Mouse (Mus musculus): Measurements from ENCODE around the gene Gm42421. TPM values are rescaled to one million over a fixed set of nuclear protein-coding genes. Genes with fewer than 3 reads are reported as not detected.
A peak's percentile ranks its signal among the peaks of the same experiment; 100 is the strongest.

The Gm42421 gene
- polyA plus RNA-seq (2016; fragmentation: Nextera tagmentation; extraction: Ambion mirVana): 0.85 and 1.0 TPM in 2 replicates

- Histone ChIP-seq H3K36me3 (replicated peaks) (peaks cover 97% of the 10 kb centered on the region), H3K27ac (replicated peaks) (no peak within 1 kb of the TSS), H3K4me1 (peaks cover 6% of the 10 kb centered on the region), H3K4me3 (no peak within 1 kb of the TSS), H3K27me3 (replicated peaks; ENCODE audit: low read depth, poor library complexity, severe bottlenecking) (no peaks in the 10 kb centered on the region), H3K9me3 (no peaks in the 10 kb centered on the region)
- WGBS: 95% methylated on average over 8 of the region's 8 CpGs
- DNase-seq (ENCODE audit: low spot score): no peak
These were observed at the start of gene Gm42421 for GRCm38 (mm10) chr5:143927875-143928274. Gene Gm42421, plus strand, starts transcription at chr5:143928175.

- H3K4me1 ChIP-seq: no peaks in the 10 kb centered on the region
- H3K36me3 ChIP-seq (replicated peaks): peaks cover 99% of the 10 kb centered on the region
- no peak for DNase-seq (ENCODE audit: low spot score)
- H3K9me3 ChIP-seq: peaks cover 8% of the 10 kb centered on the region; the same call in 1 of the 2 replicates
- H3K27ac ChIP-seq (replicated peaks): no peak overlapping the region
- 95% methylated on average over 3 of the region's 3 CpGs for WGBS
- H3K4me3 ChIP-seq: no peak overlapping the region
- no peaks in the 10 kb centered on the region for H3K27me3 ChIP-seq (replicated peaks; ENCODE audit: low read depth, poor library complexity, severe bottlenecking)
These were observed 42.7 kb upstream of the Gm42421 start for GRCm38 (mm10) chr5:143885274-143885673.

DNA sequence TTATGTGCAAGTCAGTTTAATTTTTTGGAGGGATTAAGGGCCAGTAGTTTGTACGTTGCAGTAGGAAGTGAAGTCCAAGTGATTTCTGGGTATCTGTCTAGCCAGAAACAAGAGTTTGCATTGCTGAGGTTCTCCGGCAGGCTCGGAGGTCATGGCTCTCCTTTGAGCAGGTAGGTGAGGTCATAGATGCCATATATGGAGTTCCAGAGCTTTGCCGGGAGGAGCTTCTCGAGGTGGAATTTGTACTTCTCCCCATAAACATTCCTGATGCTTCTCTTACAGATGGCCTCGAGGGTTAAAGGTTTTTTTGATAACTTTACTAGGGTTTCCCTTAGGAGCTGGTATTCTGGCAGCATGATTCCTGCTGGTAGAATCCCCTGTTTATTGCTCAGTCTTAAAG lies 37.2 kb upstream of the Gm42421 start:
- peaks cover 4% of the 10 kb centered on the region; the same call in 1 of the 2 replicates for H3K9me3 ChIP-seq
- WGBS: 85% methylated on average over 6 of the region's 6 CpGs
- H3K4me1 ChIP-seq: no peaks in the 10 kb centered on the region
- no peak overlapping the region for H3K4me3 ChIP-seq
- H3K36me3 ChIP-seq (replicated peaks): peaks cover 94% of the 10 kb centered on the region
- no peak for DNase-seq (ENCODE audit: low spot score)
- no peak overlapping the region for H3K27ac ChIP-seq (replicated peaks)
- H3K27me3 ChIP-seq (replicated peaks; ENCODE audit: low read depth, poor library complexity, severe bottlenecking): no peaks in the 10 kb centered on the region

DNA sequence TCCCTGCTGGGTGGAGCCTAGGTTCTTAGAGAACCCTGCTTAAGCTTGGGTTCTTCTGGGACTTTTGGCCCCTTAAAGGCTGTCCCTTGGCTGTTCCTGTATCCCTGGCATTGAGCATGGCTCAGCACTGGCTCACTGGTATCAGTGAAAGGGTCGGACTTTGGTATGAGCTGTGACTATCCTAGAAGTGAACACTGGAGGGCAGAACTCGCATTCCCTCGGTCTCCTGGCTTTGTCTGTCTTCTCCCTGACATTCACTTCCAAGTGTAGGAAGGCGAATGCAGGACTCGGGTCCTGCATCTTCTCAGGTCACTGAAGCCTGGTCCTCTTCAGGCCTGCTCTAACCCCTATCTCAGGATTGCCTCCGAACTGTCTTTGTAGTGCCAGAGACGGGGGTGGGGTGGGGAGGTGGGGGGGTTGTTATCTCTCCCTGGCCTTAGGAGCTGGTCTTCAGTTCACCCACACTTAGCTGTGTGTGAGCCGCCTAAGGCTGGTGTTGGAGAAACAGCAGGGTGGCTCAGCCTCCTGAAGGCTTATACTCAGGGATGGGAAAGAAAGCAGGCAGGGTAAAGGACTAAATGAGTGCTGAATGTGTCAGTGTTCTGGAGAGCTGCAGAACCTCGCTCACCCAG lies 35.6 kb upstream of the Gm42421 start:
- Histone ChIP-seq H3K4me3 (no peak overlapping the region), H3K9me3 (no peaks in the 10 kb centered on the region), H3K27ac (replicated peaks) (no peak overlapping the region), H3K4me1 (no peaks in the 10 kb centered on the region), H3K27me3 (replicated peaks; ENCODE audit: low read depth, poor library complexity, severe bottlenecking) (no peaks in the 10 kb centered on the region), H3K36me3 (replicated peaks) (peaks cover 89% of the 10 kb centered on the region)
- DNase-seq (ENCODE audit: low spot score): no peak
- WGBS: 75% methylated on average over 9 of the region's 9 CpGs

DNA sequence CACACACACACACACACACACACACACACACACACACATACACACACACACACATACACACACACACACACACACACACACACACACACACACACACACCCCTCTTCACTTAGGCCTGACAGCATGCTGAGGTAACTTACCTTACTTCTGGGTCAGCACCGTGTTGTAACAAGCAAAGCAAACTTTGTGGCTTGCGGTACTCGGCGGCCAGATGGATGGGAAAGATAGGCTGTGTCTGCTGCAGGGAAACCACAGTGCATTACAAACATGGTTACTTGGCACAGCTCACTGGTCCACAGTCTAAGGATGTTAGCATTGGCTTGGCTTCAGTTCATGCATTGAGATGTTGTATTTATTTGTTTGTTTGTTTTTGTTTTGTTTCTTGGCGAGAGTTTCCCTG lies 34.6 kb upstream of the Gm42421 start:
- WGBS: 88% methylated on average over 5 of the region's 5 CpGs
- Histone ChIP-seq H3K9me3 (no peaks in the 10 kb centered on the region), H3K36me3 (replicated peaks) (peaks cover 89% of the 10 kb centered on the region), H3K4me1 (no peaks in the 10 kb centered on the region), H3K27me3 (replicated peaks; ENCODE audit: low read depth, poor library complexity, severe bottlenecking) (no peaks in the 10 kb centered on the region), H3K4me3 (no peak overlapping the region), H3K27ac (replicated peaks) (no peak overlapping the region)
- no peak for DNase-seq (ENCODE audit: low spot score)

- Histone ChIP-seq H3K4me3 (no peak within 1 kb of the TSS), H3K4me1 (no peaks in the 10 kb centered on the region), H3K27me3 (replicated peaks; ENCODE audit: low read depth, poor library complexity, severe bottlenecking) (no peaks in the 10 kb centered on the region), H3K27ac (replicated peaks) (no peak within 1 kb of the TSS), H3K36me3 (replicated peaks) (peaks cover 89% of the 10 kb centered on the region), H3K9me3 (no peaks in the 10 kb centered on the region)
- WGBS: 85% methylated on average over 14 of the region's 14 CpGs
- no peak for DNase-seq (ENCODE audit: low spot score)
These were observed 30.2 kb upstream of the Gm42421 start, which contains the start of gene Ankrd61 for GRCm38 (mm10) chr5:143897635-143898330. Gene Ankrd61, minus strand, starts transcription at chr5:143897685.

DNA sequence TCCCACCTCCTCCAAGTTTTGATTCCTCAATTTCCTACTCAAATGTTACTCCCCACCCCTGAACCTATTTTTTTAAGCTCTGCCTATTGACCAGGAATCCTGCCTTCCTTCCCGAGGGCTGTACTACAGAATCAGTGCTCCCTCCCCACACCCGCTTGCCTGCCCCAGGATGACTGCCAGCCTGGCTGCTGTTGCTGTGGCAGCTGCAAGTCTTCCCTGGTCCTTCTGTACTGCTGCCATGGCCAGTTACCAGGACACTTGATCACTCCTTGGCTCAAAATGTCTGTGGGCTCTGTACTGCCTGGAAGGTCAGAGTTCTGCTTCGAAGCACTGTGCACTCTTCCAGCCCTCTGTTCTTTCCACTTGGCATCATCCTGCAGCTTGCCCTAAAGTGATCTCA lies 25.9 kb upstream of the Gm42421 start:
- peaks cover 99% of the 10 kb centered on the region for H3K36me3 ChIP-seq (replicated peaks)
- 87% methylated on average over 3 of the region's 3 CpGs for WGBS

DNA sequence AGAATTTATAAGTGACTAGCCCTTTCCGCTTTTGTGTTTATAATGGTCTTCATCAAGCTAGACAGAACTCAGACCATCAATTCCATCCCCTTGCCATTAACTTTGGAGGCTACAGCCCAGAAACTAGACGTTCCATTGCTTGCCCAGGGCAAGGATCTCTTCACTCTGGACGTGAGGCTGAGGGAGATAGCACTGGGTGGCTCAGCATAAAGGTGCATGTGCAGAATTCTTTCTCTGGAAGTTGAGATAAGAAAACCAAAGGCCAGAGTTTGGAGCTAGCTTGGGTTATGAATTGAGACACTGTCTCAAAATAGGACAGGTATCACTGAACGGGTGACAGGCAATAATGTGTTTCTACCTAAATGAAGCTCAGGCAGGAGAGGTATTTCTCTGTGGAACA lies 24.2 kb upstream of the Gm42421 start:
- Histone ChIP-seq H3K27me3 (replicated peaks; ENCODE audit: low read depth, poor library complexity, severe bottlenecking) (no peaks in the 10 kb centered on the region), H3K4me1 (peaks cover 17% of the 10 kb centered on the region), H3K9me3 (no peaks in the 10 kb centered on the region), H3K36me3 (replicated peaks) (peaks cover 93% of the 10 kb centered on the region), H3K27ac (replicated peaks) (no peak overlapping the region), H3K4me3 (no peak overlapping the region)
- 89% methylated on average over 4 of the region's 4 CpGs for WGBS
- DNase-seq (ENCODE audit: low spot score): no peak

More for the DNA sequence above, 25.9 kb upstream of the Gm42421 start:
- Histone ChIP-seq H3K4me1 (no peaks in the 10 kb centered on the region), H3K9me3 (no peaks in the 10 kb centered on the region), H3K27me3 (replicated peaks; ENCODE audit: low read depth, poor library complexity, severe bottlenecking) (no peaks in the 10 kb centered on the region), H3K4me3 (no peak overlapping the region), H3K27ac (replicated peaks) (no peak overlapping the region)
- no peak for DNase-seq (ENCODE audit: low spot score)

DNA sequence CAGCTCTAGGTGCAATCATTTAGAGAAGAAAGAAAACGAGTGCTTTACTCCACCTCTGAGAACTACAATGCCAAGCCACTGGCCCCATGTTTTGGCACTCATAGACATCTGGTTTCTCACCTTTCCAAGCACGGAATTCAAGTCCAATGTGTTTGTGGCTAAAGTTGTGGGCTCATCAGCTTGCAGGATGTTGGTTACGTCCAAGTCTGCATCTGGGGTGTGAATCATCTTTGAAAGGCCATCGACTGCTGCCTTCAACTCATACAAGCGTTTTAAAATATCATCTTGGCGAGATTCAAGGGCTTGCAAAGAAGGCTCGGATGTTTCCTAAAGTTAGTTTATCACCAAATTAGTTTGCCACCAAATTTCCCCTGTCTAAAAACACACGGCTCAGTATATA lies 21.5 kb upstream of the Gm42421 start:
- no peaks in the 10 kb centered on the region for H3K27me3 ChIP-seq (replicated peaks; ENCODE audit: low read depth, poor library complexity, severe bottlenecking)
- no peaks in the 10 kb centered on the region for H3K9me3 ChIP-seq
- H3K4me3 ChIP-seq: no peak overlapping the region
- no peak for DNase-seq (ENCODE audit: low spot score)
- H3K4me1 ChIP-seq: peaks cover 26% of the 10 kb centered on the region
- H3K27ac ChIP-seq (replicated peaks): no peak overlapping the region
- peaks cover 67% of the 10 kb centered on the region for H3K36me3 ChIP-seq (replicated peaks)
- 90% methylated on average over 8 of the region's 8 CpGs for WGBS

DNA sequence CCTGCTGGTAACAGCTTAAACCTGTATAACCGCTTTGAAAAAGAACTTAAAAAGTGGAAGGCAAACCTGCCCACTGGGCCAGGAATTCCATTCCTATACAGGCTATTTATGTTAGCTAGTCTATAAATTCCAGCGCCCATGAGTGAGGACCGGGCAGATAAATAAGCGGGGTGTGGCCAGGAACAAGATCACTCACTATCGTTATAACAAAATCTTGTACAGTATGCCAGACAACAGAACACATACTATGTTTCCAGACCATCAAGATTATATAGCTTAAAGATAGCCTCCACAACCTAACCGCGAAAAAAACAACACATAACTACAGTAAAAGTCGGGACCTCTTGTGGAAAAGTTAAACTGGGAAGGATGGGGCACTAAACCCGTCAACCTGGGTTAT lies 19.0 kb upstream of the Gm42421 start:
- Histone ChIP-seq H3K36me3 (replicated peaks) (peaks cover 58% of the 10 kb centered on the region), H3K4me1 (peaks cover 26% of the 10 kb centered on the region), H3K27me3 (replicated peaks; ENCODE audit: low read depth, poor library complexity, severe bottlenecking) (no peaks in the 10 kb centered on the region), H3K4me3 (peak overlapping the region; percentile 64), H3K9me3 (no peaks in the 10 kb centered on the region), H3K27ac (replicated peaks) (peak overlapping the region; percentile 86)
- no peak for DNase-seq (ENCODE audit: low spot score)
- WGBS: 3% methylated on average over 9 of the region's 9 CpGs

- Histone ChIP-seq H3K4me3 (peak within 1 kb of the TSS; percentile 64), H3K9me3 (no peaks in the 10 kb centered on the region), H3K36me3 (replicated peaks) (peaks cover 56% of the 10 kb centered on the region), H3K4me1 (peaks cover 26% of the 10 kb centered on the region), H3K27ac (replicated peaks) (peak within 1 kb of the TSS; percentile 86), H3K27me3 (replicated peaks; ENCODE audit: low read depth, poor library complexity, severe bottlenecking) (no peaks in the 10 kb centered on the region)
- peak; percentile 96 for DNase-seq (ENCODE audit: low spot score)
- WGBS: under 1% methylated on average over 70 of the region's 70 CpGs
These were observed 18.3 kb upstream of the Gm42421 start, which contains the start of the genes Aimp2 and Pms2 for GRCm38 (mm10) chr5:143909417-143910400. Gene Aimp2, minus strand, starts transcription at chr5:143909847. Gene Pms2, plus strand, starts transcription at chr5:143909964.

DNA sequence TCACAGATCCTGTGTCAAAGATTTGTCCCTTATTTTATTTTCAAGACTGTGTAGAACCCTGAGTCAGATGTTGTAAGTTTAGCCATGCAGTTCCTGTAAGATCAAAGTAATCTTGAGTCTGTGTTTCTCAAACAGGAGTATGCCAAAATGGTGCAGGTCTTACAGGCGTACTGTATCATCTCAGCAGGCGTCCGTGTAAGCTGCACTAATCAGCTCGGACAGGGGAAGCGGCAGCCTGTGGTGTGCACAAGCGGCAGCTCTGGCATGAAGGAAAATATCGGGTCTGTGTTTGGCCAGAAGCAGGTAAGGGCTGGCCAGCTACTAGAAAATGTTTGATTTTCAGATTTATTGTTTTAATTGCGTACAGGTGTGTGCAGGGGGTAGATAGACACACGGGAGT lies 11.8 kb upstream of the Gm42421 start:
- Histone ChIP-seq H3K27ac (replicated peaks) (no peak overlapping the region), H3K4me3 (no peak overlapping the region), H3K27me3 (replicated peaks; ENCODE audit: low read depth, poor library complexity, severe bottlenecking) (no peaks in the 10 kb centered on the region), H3K4me1 (no peaks in the 10 kb centered on the region; the same call in 1 of the 2 replicates), H3K36me3 (replicated peaks) (peaks cover 85% of the 10 kb centered on the region), H3K9me3 (no peaks in the 10 kb centered on the region)
- DNase-seq (ENCODE audit: low spot score): no peak
- WGBS: 92% methylated on average over 9 of the region's 9 CpGs

Measured in embryonic facial prominence, embryonic 10.5 days (tissue).